Mouse (Mus musculus): ENCODE results near the gene Rnf167.

Rnf167 gene

GRCm38 (mm10) chr11:70674501-70674900, 27.5 kb downstream of the Rnf167 start:
- DNase-seq (ENCODE audit: low spot score), result no peak

DNA sequence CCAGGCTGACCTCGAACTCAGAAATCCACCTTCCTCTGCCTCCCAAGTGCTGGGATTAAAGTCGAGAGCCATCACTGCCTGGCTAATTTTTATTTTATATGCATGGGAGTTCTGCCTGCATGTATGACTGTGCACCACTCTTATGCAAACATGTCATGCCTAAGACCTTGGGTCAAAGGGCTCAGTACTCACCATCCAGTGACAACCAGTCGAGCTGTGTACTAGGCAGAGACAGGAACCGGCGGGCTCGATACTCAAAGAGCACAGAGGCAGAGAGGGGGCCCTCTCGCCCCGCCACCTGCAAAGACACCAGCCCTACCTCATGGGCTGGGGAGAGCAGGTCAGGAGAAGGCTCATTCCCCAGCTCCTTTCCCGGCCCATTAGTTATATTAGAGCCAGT, 31.1 kb downstream of the Rnf167 start:
- DNase-seq (ENCODE audit: low spot score), result no peak

DNA sequence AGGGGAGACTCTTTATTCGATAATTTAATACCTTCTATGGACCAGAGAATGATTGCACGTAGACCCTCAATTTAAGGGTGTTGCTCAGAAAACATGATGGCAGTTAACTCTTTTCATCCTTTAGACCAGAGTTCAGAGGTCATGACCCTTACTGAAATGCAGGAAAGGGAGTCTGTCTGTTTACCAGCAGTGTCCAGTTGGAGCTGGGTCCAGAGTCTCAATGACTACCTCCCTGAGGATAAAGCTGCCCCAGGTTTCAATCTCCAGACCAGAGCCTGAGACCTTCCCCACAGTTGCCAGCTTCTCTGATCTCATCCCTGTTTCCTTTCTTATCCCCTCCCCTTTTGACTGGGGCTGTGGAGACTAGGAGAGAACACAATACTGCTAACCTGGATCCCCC, 31.5 kb downstream of the Rnf167 start:
- DNase-seq (ENCODE audit: low spot score), result no peak

- DNase-seq (ENCODE audit: low spot score), result no peak
Observed at GRCm38 (mm10) chr11:70679361-70679760, 32.3 kb downstream of the Rnf167 start.

DNA sequence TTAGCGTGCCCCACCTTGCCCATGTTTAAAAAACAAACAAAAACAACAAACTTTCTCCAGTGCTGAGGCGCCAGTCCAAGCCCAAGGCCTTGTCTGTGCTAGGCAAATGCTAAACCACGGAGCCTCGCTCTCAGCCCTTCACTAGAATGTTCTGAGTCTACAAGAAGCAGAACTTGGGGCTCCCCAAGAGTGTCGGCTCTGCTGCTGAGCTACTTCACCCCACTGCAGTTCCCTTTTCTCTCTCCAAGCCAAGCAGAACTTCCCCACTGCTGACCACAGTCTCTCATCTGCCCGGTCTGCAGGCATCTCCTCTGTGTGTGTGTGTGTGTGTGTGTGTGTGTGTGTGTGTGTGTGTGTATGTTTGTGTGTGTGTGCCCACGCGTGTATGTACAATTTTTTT, 32.9 kb downstream of the Rnf167 start:
- no peak for DNase-seq (ENCODE audit: low spot score)

DNA sequence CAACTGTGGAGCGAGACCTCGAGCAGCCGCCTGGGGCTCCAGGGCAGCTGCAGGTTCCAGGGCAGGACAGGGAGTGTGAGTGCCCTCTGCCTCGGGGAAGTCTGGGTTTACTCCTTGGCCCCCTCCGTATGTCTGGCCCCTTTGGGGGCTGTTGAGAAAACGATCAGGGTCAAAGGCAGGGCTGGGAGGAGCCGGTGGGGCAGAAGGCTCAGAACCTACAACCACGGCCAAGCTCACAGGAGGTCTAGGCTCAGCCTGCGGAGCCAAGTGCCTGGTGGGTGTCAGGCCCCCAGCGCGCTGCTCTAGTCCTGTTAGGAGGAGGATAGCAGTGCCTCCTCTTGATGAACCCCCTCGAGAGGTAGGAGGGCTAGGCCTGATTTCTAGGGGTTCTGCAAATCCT, 34.1 kb downstream of the Rnf167 start:
- no peak for DNase-seq (ENCODE audit: low spot score)

DNA sequence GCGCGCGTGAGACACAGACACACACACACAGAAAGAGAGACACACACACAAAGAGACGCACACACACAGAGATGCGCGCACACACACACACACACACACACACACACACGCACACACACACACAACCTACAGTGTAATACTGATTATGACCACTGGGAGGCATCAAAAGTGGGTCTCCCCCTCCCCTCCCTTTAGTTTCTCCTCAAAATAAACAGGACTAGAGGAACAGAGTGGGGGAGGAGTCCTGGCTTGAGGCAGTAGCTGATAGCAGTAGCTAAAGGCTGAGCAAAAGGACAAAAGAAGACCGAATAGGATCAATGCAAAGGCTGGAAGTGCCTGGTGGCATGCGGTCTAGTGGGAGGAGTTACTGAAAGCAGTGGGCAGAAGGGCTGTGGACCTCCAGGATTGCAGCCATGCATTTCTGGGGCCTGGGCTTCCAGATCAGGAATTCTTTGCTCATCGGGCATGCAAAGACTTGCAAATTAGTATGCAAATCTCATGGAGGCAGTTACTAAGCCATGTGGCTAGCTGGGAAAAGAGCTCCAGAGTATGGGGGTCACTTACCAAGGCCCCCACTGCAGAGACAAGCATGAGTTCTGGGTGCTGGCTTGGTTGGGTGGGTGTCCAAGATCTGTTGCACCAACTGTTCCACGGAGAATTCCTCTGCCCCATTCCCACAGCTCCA, 35.0 kb downstream of the Rnf167 start:
- DNase-seq (ENCODE audit: low spot score), result peak; percentile 40

DNA sequence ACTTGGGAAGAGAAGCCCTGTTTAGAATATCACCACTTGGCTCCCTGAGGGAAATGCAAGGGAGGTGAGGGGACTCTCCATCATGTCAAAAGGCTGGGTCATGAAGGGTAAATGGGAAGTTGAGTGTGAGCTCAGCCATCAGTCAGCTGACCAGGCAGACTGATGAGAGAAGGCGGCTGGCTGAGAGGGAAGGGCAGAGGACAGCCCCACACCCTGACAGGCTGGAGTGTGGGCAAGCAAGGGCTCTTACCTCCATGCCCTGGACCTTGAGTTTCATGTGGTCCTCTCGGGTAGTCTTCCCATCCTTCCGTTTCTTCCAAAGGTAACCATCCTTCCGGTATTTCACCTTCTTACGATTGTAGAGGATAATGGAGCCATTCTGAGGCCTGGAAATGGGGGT, 36.6 kb downstream of the Rnf167 start:
- no peak for DNase-seq (ENCODE audit: low spot score)

DNA sequence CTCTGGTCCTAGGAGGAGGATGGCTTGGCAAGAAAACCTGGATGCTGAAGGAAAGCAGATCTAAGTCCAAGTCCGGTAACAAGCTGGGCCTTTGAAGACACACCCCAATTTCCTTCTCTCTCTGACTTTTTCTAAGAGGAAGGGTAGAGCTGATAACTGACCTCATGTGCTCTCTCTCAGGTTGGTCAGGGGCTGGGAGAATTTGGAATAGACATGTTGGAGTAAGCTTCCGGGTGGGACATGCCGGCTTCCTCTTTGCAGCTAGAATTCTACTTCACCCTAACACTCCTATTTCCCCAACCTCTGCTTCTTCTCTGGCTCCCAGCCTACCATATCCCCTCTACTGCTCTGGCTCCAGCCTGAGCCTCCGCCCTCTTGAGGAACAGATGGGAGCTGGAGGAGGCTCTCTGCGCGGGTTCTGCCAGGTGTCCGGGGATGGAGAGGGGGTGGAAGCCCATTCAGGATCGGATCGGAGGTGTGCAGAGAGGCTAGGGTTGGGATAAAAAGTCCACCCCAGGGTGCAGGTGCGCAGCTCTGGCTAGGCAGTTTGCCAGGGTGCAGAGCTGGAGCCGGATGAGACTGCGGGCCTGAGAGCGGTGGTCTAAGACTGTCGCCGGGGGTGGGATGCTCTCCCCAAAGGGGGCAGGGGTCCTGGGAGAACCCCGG, 40.0 kb downstream of the Rnf167 start:
- DNase-seq (ENCODE audit: low spot score), result no peak

DNA sequence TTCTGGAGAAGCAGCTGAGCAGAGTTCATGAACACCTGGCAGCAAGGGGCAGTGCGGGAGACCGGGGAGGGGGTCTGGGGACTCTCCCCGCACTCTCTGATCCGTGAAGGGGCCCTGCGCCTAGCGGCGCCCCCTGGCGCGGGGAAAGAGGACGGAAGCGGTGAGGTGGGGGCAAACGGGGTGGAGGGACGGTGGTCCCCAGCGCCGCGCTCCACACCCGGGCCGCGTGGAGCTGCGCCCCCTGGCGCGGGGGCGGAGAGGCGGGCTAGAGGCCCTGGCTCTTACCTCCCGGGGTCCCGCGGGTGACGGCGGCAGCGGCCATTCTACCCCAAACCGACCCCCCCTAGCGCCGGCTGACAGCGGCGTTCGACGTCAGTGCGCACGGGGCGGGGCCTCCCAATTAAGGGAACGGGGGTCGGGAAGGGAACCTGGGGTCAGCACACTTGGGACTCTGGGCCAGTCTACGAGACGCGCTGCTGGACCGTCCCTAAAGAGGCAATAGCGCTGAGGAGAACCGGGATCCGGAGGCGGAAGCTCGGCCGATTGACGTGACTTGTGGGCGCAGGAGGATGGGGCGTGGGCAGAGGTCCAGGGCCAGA, 40.7 kb downstream of the Rnf167 start, which contains the start of gene Camta2:
Gene Camta2 (minus strand): TSS at position 505 of the 599 bp plus-strand sequence.
- DNase-seq (ENCODE audit: low spot score), result peak; percentile 79

DNA sequence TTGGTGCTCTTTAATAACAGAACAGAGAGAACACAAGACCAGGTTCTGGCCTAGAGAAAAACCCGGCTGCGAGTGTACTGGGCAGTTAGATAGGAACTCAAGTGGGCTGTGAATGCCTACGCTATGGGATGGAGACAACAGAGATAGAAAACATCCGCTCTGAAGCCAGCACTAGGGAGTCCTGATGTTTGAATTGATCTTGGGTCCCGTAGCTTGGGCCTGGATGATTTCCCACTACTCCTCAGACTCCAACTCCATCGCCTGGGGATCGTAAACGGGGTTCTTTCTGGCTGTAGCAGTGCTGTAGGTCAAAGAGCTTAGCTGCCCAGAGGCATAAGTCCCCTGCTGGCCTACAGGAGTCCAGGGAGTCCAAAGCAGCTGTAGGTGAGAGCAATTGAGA, 41.3 kb downstream of the Rnf167 start:
- DNase-seq (ENCODE audit: low spot score), result no peak

- DNase-seq (ENCODE audit: low spot score), result no peak
Observed at GRCm38 (mm10) chr11:70689578-70689977, 42.5 kb downstream of the Rnf167 start.

GRCm38 (mm10) chr11:70693504-70693903, 46.5 kb downstream of the Rnf167 start:
- DNase-seq (ENCODE audit: low spot score), result no peak

GRCm38 (mm10) chr11:70697376-70697775, 50.3 kb downstream of the Rnf167 start:
- DNase-seq (ENCODE audit: low spot score), result peak; percentile 33

DNA sequence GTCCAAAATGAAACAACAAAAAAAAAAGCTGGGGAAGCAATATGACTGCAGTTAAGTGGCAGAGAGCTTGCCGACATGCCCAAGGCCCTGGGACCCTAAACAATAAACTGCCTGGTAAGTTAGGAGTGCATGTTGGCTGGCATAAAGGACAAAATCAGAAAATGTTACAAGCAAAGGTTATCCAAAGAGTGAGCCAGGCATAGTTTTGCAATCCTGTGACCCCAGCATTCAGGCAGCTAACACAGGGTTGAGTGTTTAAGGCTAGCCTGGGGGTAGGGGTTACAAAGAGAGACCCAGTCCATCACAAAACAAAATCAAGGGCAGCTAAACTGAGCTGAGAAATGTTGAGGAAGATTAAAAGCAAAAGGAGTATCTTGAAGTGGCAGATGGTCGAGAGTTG, 52.0 kb downstream of the Rnf167 start:
- DNase-seq (ENCODE audit: low spot score), result no peak

GRCm38 (mm10) chr11:70699722-70700556, 52.9 kb downstream of the Rnf167 start, which contains the start of the genes Inca1 and Kif1c:
Gene Inca1 (minus strand): TSS chr11:70700155.
Gene Kif1c (plus strand): TSS chr11:70700548.
- peak; percentile 92 for DNase-seq (ENCODE audit: low spot score)

DNA sequence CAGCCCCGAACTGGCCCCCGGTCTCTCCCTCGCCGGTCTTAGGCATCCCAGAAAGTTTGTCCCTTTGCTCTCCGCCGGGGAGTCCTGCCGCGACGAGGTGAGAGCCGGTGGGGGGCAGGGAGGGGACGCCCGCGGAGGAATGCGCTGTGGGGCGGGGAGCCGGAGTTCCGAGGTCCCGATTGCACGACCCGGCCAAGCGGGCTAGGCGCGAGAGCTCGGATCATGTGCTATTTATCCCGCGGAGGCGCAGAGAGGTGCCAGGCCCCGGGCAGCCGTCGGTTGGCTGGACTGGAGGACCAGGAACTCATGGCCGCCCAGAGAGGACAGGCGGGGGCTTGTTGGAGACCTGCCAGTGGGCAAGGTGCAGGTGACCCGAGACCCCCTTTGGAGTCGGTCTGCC, 53.6 kb downstream of the Rnf167 start:
- DNase-seq (ENCODE audit: low spot score), result peak; percentile 35

All from T-cell, adult 2 months (primary cell).